Mouse (Mus musculus): ENCODE results near the gene Hdac5.

Hdac5 gene

GRCm38 (mm10) chr11:102214430-102215156 lies 15.4 kb downstream of the Hdac5 start:
- DNase-seq (ENCODE audit: low spot score) = no peak

- DNase-seq (ENCODE audit: low spot score) = no peak
These were observed 18.0 kb downstream of the Hdac5 start for GRCm38 (mm10) chr11:102211936-102212341.

GRCm38 (mm10) chr11:102211011-102211410 lies 19.0 kb downstream of the Hdac5 start:
- no peak for DNase-seq (ENCODE audit: low spot score)

- DNase-seq (ENCODE audit: low spot score) = no peak
These were observed 19.8 kb downstream of the Hdac5 start for GRCm38 (mm10) chr11:102210185-102210584.

- DNase-seq (ENCODE audit: low spot score) = peak; percentile 22
These were observed 20.2 kb downstream of the Hdac5 start for GRCm38 (mm10) chr11:102209742-102210141.

- DNase-seq (ENCODE audit: low spot score) = no peak
These were observed 21.1 kb downstream of the Hdac5 start for GRCm38 (mm10) chr11:102208846-102209245.

GRCm38 (mm10) chr11:102207825-102208777 lies 21.9 kb downstream of the Hdac5 start:
- DNase-seq (ENCODE audit: low spot score) = no peak

- no peak for DNase-seq (ENCODE audit: low spot score)
These were observed 23.5 kb downstream of the Hdac5 start for GRCm38 (mm10) chr11:102206481-102206880.

GRCm38 (mm10) chr11:102201408-102201821 lies 28.6 kb downstream of the Hdac5 start:
- DNase-seq (ENCODE audit: low spot score) = no peak

GRCm38 (mm10) chr11:102199856-102200255 lies 30.1 kb downstream of the Hdac5 start:
- no peak for DNase-seq (ENCODE audit: low spot score)

- no peak for DNase-seq (ENCODE audit: low spot score)
These were observed 31.7 kb downstream of the Hdac5 start for GRCm38 (mm10) chr11:102198245-102198644.

GRCm38 (mm10) chr11:102196018-102196797 lies 33.8 kb downstream of the Hdac5 start:
- DNase-seq (ENCODE audit: low spot score) = no peak

GRCm38 (mm10) chr11:102193657-102194440 lies 36.1 kb downstream of the Hdac5 start:
- DNase-seq (ENCODE audit: low spot score) = no peak

GRCm38 (mm10) chr11:102190848-102191247 lies 39.1 kb downstream of the Hdac5 start:
- no peak for DNase-seq (ENCODE audit: low spot score)

- peak; percentile 70 for DNase-seq (ENCODE audit: low spot score)
These were observed 40.2 kb downstream of the Hdac5 start, which contains the start of gene G6pc3 for GRCm38 (mm10) chr11:102189461-102190436. Gene G6pc3 (plus strand): TSS chr11:102189620.

GRCm38 (mm10) chr11:102188980-102189379 lies 41.0 kb downstream of the Hdac5 start:
- no peak for DNase-seq (ENCODE audit: low spot score)

GRCm38 (mm10) chr11:102186235-102186634 lies 43.7 kb downstream of the Hdac5 start:
- no peak for DNase-seq (ENCODE audit: low spot score)

GRCm38 (mm10) chr11:102185677-102186076 lies 44.3 kb downstream of the Hdac5 start:
- no peak for DNase-seq (ENCODE audit: low spot score)

- peak; percentile 97 for DNase-seq (ENCODE audit: low spot score)
These were observed 45.1 kb downstream of the Hdac5 start, which contains the start of gene Lsm12 for GRCm38 (mm10) chr11:102184646-102185495. Gene Lsm12 (minus strand): TSS chr11:102185296.

Data from T-cell, adult 2 months (primary cell).